13 mouse cellular contexts compared by ENCODE assay signal in the genomic region with DNA sequence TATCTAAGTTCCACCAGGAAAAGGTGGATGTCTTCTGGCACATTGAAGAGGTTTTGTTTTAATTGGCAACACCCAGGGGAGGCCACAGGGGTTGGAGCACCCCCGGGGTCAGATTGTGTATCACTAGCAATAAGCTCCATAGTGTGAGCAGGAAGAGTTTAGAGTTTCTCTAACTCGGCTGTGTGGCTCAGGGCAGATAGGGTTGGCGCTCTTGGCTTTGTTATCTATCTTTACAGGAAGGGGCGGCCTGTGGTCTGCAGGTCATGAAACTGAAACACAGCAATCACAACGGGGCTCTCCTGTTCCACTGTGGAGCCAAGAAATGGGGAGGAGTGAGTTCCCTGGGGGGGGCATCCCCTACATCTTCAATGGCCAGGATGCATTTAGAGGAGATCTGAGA. TPM values are rescaled to one million over a fixed set of nuclear protein-coding genes. Genes with fewer than 3 reads are reported as not detected.
DNase-seq lines count a peak whose midpoint lies in the region; ATAC-seq and TF ChIP-seq lines count a peak whose summit lies in the region.
"Had no signal": no experiment of that assay in that cellular context is flagged by ENCODE, and none has a peak within 500 bp of the region (broad histone marks: within the 10 kb centered on the region; RNA-seq: fewer than 3 reads in every experiment).

No protein-coding gene starts in this region.

- H3K9me3 ChIP-seq in limb, embryonic 10.5 days (replicated peaks), result no peaks in the 10 kb centered on the region
- H3K9me3 ChIP-seq in forebrain, postnatal 0 days (ENCODE audit: low read length), result no peaks in the 10 kb centered on the region
- H3K9me3 ChIP-seq: lung, embryonic 15.5 days; neural tube, embryonic 13.5 days had no signal

- no peaks in the 10 kb centered on the region for H3K36me3 ChIP-seq in limb, embryonic 10.5 days
- no peaks in the 10 kb centered on the region for H3K36me3 ChIP-seq in forebrain, postnatal 0 days (ENCODE audit: insufficient read depth)
- H3K36me3 ChIP-seq: lung, embryonic 15.5 days; neural tube, embryonic 13.5 days had no signal

- H3K27me3 ChIP-seq in limb, embryonic 10.5 days (ENCODE audit: low read depth, poor library complexity, severe bottlenecking), result no peaks in the 10 kb centered on the region
- no peaks in the 10 kb centered on the region for H3K27me3 ChIP-seq in forebrain, postnatal 0 days (ENCODE audit: insufficient read depth, low read length)
- H3K27me3 ChIP-seq: lung, embryonic 15.5 days had no signal

- no peak overlapping the region for H3K4me3 ChIP-seq in limb, embryonic 10.5 days
- H3K4me3 ChIP-seq in forebrain, postnatal 0 days (ENCODE audit: low read depth, low read length), result no peak overlapping the region
- H3K4me3 ChIP-seq: layer of hippocampus, adult 2 months; lung, embryonic 15.5 days; neural tube, embryonic 13.5 days had no signal

- no peak for TF ChIP-seq CTCF in forebrain, postnatal 0 days (IDR thresholded peaks at IDR 0.05; ENCODE audit: low read depth)

- H3K4me1 ChIP-seq in limb, embryonic 10.5 days, result peaks cover 88% of the 10 kb centered on the region
- H3K4me1 ChIP-seq in forebrain, postnatal 0 days (ENCODE audit: insufficient read depth), result no peaks in the 10 kb centered on the region

- DNase-seq in spleen, postnatal 4 days (ENCODE audit: low spot score in 2 of 2), result peak; percentile 29 to 63
- no peak for DNase-seq in spleen, postnatal 14 days (ENCODE audit: low spot score in 2 of 2)
- DNase-seq in T-cell, adult 2 months (ENCODE audit: low spot score), result peak; percentile 12
- no peak for DNase-seq in limb, embryonic 10.5 days (ENCODE audit: low spot score)
- DNase-seq in embryo, embryonic 11 days, result no peak
- DNase-seq in forebrain, postnatal 0 days, result no peak
- DNase-seq: adrenal gland, adult 2 months; kidney, adult 11 months; midbrain, embryonic 14.5 days had no signal

- 73% methylated on average over 5 of the region's 5 CpGs for WGBS in limb, embryonic 10.5 days
- 77% methylated on average over 5 of the region's 5 CpGs for WGBS in forebrain, postnatal 0 days

- H3K27ac ChIP-seq in limb, embryonic 10.5 days, result peak overlapping the region; percentile 87
- no peak overlapping the region for H3K27ac ChIP-seq in forebrain, postnatal 0 days (ENCODE audit: low read depth, low read length)
- H3K27ac ChIP-seq: layer of hippocampus, adult 2 months; lung, embryonic 15.5 days; neural tube, embryonic 13.5 days had no signal

- ATAC-seq in megakaryocyte-erythroid progenitor cell, adult 5-6 weeks (replicated peaks; ENCODE audit: low FRiP score, low TSS enrichment, poor library complexity, severe bottlenecking), result peak; percentile 69
- ATAC-seq in forebrain, postnatal 0 days, result no peak

- no peak overlapping the region for H3K4me2 ChIP-seq in forebrain, postnatal 0 days (ENCODE audit: low read depth)
- H3K4me2 ChIP-seq: lung, embryonic 15.5 days; neural tube, embryonic 13.5 days had no signal

- H3K9ac ChIP-seq in forebrain, postnatal 0 days, result no peak overlapping the region
- H3K9ac ChIP-seq: lung, embryonic 15.5 days; neural tube, embryonic 13.5 days had no signal

RNA-seq across cellular contexts. Expression of a gene that starts 27.7 kb away (rescaled TPM):
- 27.1 and 27.7 TPM in 2 replicates for polyA plus RNA-seq in limb, embryonic 10.5 days (2016; fragmentation: Nextera tagmentation; extraction: Ambion mirVana)
- total RNA-seq in megakaryocyte-erythroid progenitor cell, adult 5-6 weeks (2014; fragmentation: Nextera tagmentation), result 14.1 and 19.7 TPM in 2 replicates
- total RNA-seq in megakaryocyte-erythroid progenitor cell, adult 5-6 weeks (2017), result 11.9 and 15.9 TPM in 2 replicates
- 16.0 and 17.6 TPM in 2 replicates for total RNA-seq in forebrain, postnatal 0 days (2014; rRNA removed)
- polyA plus RNA-seq in forebrain, postnatal 0 days (2015; fragmentation: Nextera tagmentation; extraction: Ambion mirVana), result 5.0 and 5.5 TPM in 2 replicates

Comparison
In these comparisons a context has a peak if more than half of its experiments do, and no peak if none do; other contexts are left out.
1. DNase-seq: peak in spleen, postnatal 4 days (2 of 2) and T-cell, adult 2 months (single experiment); none in spleen, postnatal 14 days (0 of 2), limb, embryonic 10.5 days (single experiment), embryo, embryonic 11 days (single experiment) and forebrain, postnatal 0 days (single experiment).